Mouse (Mus musculus): ENCODE data around the gene Klf12.

The Klf12 gene

GRCm38 (mm10) chr14:100052876-100053275, 231.6 kb downstream of the Klf12 start:
- no peak for DNase-seq (ENCODE audit: low read depth, low spot score)

DNA sequence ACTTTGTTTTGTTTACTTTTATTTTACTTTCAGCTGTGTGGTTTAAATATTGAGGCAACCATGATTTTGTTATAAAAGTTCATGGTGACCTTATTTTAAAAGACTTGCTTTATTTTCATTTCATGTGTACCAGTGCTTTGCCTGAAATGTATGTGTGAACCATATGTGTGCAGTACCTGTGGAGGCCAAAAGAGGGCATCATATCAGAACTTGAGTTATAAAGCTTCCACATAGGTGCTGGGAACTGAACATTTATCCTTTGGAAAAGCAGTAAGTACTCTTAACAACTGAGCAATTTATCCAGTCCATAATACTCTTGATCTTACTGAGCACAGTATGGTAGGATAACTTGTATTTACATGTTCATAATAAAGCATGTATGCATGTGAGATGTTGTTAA, 239.0 kb downstream of the Klf12 start:
- no peak for DNase-seq (ENCODE audit: low read depth, low spot score)

DNA sequence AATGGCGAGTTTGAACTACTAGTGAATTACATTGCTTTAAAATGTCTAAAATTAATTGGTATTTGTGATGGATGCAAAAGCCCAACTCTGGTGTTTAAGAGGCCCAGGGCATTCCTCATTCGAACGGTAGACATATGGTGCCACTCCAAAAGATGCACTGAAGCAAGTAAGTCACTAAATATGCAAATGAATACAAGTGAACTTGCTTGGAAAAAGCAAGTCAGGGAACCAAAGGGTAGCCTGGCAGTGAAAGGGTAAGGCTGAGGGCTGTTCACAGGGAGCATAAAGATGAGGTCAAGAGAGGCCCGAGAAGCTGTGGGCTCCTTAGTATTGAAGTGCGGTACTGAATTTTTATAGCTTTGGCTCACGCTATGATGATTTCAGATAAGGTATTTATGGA, 242.7 kb downstream of the Klf12 start:
- no peak for DNase-seq (ENCODE audit: low read depth, low spot score)

DNA sequence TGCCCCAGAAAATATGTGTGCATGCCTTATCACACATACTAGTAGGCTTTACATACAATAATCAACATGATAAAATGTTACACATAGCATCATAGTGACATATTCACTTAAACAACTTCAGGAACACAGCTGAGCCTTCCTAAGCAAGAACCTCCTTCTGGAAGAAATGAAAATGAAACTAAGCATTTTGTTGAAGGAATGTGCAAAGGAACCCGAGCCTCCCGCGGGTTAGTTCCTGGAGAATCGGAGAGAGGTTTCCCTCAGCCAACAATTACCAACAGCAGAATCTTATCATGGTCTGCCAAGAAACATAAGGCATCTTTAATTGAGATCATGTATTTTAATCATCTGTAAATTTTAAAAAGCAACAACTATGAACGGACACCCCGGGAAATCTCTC, 257.8 kb downstream of the Klf12 start:
- DNase-seq (ENCODE audit: low read depth, low spot score) = no peak

- DNase-seq (ENCODE audit: low read depth, low spot score) = no peak
Observed at GRCm38 (mm10) chr14:100017219-100017618, 267.3 kb downstream of the Klf12 start.

DNA sequence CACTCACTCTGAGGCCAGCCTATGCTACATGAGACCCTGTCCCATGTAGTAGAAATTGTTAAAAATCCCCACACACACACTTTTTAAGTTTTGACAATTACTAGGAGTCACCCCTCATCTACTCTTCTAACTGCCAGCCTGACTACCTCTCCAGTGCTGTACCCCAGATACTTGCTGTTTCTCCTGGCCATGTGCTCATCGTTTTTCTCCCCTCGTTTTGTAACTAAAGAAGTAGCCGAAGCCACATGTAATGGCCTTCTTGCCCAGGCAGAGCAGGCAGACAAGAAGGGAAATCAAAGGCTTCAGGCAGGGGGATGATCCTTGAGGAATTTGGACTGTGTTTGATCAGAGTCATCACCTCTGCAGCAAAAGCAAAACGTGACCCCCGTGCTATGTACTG, 274.0 kb downstream of the Klf12 start:
- DNase-seq (ENCODE audit: low read depth, low spot score) = no peak

- DNase-seq (ENCODE audit: low read depth, low spot score) = peak; percentile 1
Observed at GRCm38 (mm10) chr14:100009790-100010382, 274.6 kb downstream of the Klf12 start.

DNA sequence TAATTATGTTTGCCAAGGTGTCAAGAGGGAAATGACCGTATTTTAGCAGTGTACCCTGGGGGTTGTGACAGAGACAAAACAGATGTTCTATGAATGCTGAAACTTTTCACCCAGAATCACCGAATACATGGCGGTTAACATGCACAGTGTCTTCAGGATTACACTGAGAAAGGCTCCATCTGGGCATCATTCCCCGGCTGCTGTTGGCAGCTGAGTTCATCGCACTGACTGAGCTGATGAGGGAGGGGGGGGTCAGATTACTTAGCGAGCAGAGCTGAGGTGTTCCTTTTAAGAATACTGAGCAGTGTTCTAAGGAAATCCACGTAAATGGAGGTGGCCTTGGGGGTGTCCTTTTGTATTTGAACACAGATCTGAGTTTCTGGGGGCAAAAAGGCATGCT, 301.0 kb downstream of the Klf12 start:
- no peak for DNase-seq (ENCODE audit: low read depth, low spot score)

DNA sequence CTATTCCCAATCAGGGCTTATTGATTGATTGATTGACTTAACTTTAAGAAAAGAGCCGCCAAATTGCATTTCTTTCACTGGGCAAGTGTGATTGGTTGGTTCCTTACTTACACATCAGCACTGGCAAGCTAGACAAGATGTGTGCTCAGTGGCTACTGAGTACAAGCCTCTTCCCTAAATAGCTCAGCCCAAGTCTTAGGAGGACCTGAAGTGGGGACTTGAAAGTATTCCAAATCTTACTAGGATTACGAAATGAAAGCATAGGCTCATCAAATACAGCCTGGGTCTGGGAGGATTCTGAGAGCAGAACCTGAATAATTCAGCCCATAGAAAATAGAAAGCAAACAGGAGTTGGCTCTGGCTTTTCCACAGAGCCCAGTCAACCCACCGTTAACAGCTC, 303.3 kb downstream of the Klf12 start:
- DNase-seq (ENCODE audit: low read depth, low spot score) = no peak

GRCm38 (mm10) chr14:99967920-99968319, 316.6 kb downstream of the Klf12 start:
- no peak for DNase-seq (ENCODE audit: low read depth, low spot score)

GRCm38 (mm10) chr14:99960500-99961229, 323.8 kb downstream of the Klf12 start:
- DNase-seq (ENCODE audit: low read depth, low spot score) = no peak

GRCm38 (mm10) chr14:99955133-99955532, 329.3 kb downstream of the Klf12 start:
- no peak for DNase-seq (ENCODE audit: low read depth, low spot score)

DNA sequence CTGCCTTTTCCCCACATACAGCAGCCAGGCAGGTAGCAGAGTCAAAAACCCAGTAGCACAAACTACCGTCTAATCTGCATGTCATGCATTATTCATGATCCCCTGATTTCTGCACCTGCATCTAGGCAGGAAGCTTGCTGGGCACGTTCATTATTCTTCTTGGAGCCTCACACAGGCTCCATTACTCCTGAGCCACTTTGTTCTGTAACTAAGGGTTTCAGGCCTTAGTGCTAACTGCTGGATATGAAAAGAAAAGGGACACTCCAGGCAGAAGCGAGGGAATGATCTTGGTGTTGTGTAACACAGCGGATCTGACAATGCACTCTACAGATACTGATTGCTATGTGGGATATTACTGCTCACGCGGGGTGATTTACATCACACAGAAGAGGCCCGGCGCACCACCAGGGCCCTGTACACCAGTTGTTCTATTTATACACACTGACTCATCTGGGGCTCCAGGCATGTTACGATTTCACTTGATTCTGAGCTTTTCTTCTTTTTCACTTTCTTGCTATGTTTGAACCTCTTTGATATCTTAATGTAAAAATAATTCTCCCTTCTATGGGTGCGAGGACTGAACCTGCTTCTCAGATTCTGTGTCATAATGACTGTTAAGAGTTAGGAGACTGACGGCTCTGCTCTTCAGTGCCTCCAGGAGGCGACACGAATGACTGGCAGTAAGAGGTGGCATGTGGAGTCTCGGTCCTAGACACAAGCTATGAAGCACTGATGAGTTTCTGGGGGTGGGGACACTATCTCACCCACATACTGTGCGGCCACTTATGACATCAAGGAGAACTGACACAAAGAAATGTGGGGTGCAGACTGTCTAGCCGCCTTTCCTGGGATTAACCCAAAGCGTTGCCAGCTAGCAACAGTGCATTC, 340.0 kb downstream of the Klf12 start:
- no peak for DNase-seq (ENCODE audit: low read depth, low spot score)

DNA sequence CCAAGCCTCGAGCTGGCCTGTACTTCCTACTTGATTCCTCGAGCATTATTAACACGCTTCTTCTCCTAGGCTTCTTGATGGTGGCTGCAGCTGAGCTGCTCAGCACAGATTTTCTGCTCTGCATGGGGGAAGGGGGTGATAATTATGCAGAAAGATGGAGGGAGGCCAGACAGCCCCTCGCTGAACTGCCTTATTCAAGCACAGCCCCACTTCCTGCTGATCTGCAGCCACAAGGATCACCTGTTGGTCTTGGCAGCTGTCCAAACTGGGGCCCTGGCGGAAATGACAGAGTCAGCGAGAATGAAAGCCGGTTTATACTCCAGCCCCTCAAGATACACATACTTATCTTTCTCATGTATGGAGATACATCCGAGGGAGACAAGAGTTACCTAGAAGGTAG, 341.3 kb downstream of the Klf12 start:
- DNase-seq (ENCODE audit: low read depth, low spot score) = no peak

- DNase-seq (ENCODE audit: low read depth, low spot score) = no peak
Observed at GRCm38 (mm10) chr14:99933456-99933855, 351.0 kb downstream of the Klf12 start.

DNA sequence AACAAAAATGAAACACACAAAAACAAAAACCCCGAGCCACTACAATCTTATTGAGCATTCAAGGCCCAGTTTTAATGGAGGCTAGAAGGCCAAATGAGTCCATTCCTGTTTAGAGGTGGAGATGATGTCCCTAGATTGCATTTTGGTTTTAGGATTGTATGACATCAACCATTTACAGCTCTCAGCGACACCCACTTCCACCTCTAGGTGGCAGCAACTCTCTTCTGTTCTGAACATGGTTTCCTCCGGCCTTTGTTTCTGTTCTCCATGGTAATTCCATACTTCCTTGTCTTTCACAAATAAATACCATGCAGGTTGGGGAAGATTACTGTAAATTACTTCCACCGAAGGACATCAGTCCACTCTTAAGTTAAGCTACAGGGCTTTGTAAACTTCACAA, 352.6 kb downstream of the Klf12 start:
- peak; percentile 1 for DNase-seq (ENCODE audit: low read depth, low spot score)

- DNase-seq (ENCODE audit: low read depth, low spot score) = no peak
Observed at GRCm38 (mm10) chr14:99911912-99912311, 372.6 kb downstream of the Klf12 start.

GRCm38 (mm10) chr14:99910876-99911275, 373.6 kb downstream of the Klf12 start:
- no peak for DNase-seq (ENCODE audit: low read depth, low spot score)

DNA sequence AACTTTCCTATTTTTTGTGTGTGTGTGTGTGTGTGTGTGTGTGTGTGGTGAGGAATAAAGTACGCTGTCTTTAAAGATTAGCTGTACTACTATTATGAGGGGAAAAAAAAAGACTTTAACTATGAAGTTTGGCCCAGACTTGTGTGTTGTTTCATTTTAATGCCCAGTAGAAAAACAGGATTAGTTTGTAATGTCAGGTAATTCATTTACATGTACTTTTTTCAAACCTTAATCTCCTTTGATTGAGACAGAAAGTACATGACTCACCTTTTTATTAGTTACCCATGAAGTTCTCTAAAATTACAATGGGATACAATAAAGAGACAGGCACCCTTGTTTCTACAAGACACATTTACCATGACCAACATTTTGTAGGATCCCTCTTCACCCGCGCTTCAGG, 383.6 kb downstream of the Klf12 start:
- DNase-seq (ENCODE audit: low read depth, low spot score) = no peak

GRCm38 (mm10) chr14:99898861-99899260, 385.6 kb downstream of the Klf12 start:
- DNase-seq (ENCODE audit: low read depth, low spot score) = no peak

GRCm38 (mm10) chr14:99894708-99895383, 389.6 kb downstream of the Klf12 start:
- no peak for DNase-seq (ENCODE audit: low read depth, low spot score)

GRCm38 (mm10) chr14:99894062-99894461, 390.4 kb downstream of the Klf12 start:
- DNase-seq (ENCODE audit: low read depth, low spot score) = no peak

Measured in c-Kit-negative CD71-positive TER-119-positive erythroid progenitor cells, embryonic 14.5 days (primary cell).